In the genomic region with DNA sequence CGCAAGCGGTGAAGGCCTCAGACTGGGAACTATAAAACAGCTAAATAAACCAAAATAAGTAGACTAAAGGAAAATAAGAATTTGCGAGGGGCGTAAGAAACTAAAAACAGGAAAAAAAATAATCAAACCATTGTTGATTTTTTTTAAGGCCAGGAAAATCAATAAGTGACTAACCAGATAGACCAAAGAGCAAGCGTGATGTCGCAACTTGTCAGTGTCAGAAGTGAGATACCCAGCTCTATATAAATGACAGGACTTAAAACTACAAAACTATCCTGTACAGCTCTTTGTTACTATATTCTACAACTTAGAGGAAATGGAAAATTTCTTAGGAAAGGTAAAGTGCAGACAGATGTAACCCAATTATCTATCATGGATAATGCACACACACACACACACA, we compare ENCODE assay signal across 16 mouse cellular contexts.
"Had no signal": no experiment of that assay in that cellular context is flagged by ENCODE, and none has a peak within 500 bp of the region (broad histone marks: within the 10 kb centered on the region; RNA-seq: fewer than 3 reads in every experiment).

No protein-coding gene starts in this region.

- H3K4me1 ChIP-seq: neural tube, embryonic 15.5 days had no signal

- DNase-seq: retina, postnatal 1 day; right cerebral cortex, adult 18-20 months; right cerebral cortex, postnatal 14 days; right cerebral cortex, postnatal 25 days; right cerebral cortex, postnatal 4 days; spleen, adult 18-20 months; thymus, adult 18-20 months; thymus, adult 2 months; thymus, postnatal 14 days; thymus, postnatal 25 days; thymus, postnatal 36 days; thymus, postnatal 4 days had no signal

- H3K27ac ChIP-seq: neural tube, embryonic 13.5 days; neural tube, embryonic 15.5 days; stomach, embryonic 15.5 days; stomach, postnatal 0 days had no signal

- H3K36me3 ChIP-seq: neural tube, embryonic 13.5 days; neural tube, embryonic 15.5 days; stomach, embryonic 15.5 days had no signal

- H3K27me3 ChIP-seq: neural tube, embryonic 13.5 days; neural tube, embryonic 15.5 days; stomach, embryonic 15.5 days had no signal

- H3K4me3 ChIP-seq: neural tube, embryonic 13.5 days; neural tube, embryonic 15.5 days; stomach, embryonic 15.5 days had no signal

- H3K9me3 ChIP-seq: neural tube, embryonic 13.5 days; neural tube, embryonic 15.5 days; stomach, embryonic 15.5 days had no signal

- H3K4me2 ChIP-seq: neural tube, embryonic 13.5 days; neural tube, embryonic 15.5 days; stomach, embryonic 15.5 days had no signal

- H3K9ac ChIP-seq: neural tube, embryonic 13.5 days; neural tube, embryonic 15.5 days; stomach, embryonic 15.5 days had no signal
